Mouse (Mus musculus) cortical plate, adult 2 months (tissue): ENCODE measurements at regions not wholly inside any gene's neighbourhood (a gene's known extent, or its start where the extent isn't known, plus 50 kb on each side); places are given as distances from the start of the nearest gene placed in this dataset.

Experiments used
- CTCF ChIP-seq: fragments of 200-500 bp; IDR thresholded peaks from 2 replicates; pipeline ENCODE4 v1.5.1; 2011; ENCODE audit warnings: mild to moderate bottlenecking, control low read depth, low read length; ENCODE audit not compliant: insufficient read depth; ENCODE audit errors: extremely low read depth
- POLR2A ChIP-seq: fragments of 200-500 bp; IDR thresholded peaks from 2 replicates; pipeline ENCODE4 v1.6.1; 2011; ENCODE audit warnings: mild to moderate bottlenecking, low read length, control low read depth; ENCODE audit not compliant: insufficient read depth; ENCODE audit errors: extremely low read depth

GRCm38 (mm10) chr12:15011091-15011490, 805.6 kb downstream of the Trib2 start:
- TF ChIP-seq POLR2A (no peak), CTCF (no peak)
